Mouse (Mus musculus) spleen, postnatal 10 days (tissue): Measurements from ENCODE around the gene Gm16381.
"Not testable (repeated sequence)": the region's sequence is repeated elsewhere in the genome, so short reads cannot be mapped to it uniquely, and the experiment has no call there.

ENCODE experiments used
- DNase-seq, 2 experiments: peaks; one replicate each; pipeline ENCODE4 v3.0.0; 2021 to 2022; ENCODE audit warnings: low spot score in 2 of 2

Gene Gm16381

DNA sequence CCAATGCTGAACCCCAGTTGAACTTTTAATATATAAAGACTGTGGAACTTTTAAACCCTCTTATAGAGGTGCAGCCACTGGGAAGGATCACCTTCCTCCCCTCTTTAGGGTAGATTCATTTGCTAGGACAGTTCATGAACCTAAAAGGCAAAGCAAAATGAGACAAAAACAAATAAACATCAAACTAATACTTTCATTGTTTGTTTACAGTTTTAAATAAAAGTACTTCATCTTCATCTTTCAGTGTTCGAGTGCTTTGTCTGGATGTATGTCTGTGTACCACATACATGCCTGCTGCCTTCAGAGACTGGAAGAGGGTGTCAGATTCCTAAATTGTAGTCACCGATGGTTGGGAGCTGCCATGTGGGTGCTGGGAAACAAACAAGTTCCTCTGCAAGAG is at the start of gene Gm16381:
Gm16381 (minus strand) TSS at position 101 of the 400 bp plus-strand sequence.
- DNase-seq = not testable (repeated sequence)

DNA sequence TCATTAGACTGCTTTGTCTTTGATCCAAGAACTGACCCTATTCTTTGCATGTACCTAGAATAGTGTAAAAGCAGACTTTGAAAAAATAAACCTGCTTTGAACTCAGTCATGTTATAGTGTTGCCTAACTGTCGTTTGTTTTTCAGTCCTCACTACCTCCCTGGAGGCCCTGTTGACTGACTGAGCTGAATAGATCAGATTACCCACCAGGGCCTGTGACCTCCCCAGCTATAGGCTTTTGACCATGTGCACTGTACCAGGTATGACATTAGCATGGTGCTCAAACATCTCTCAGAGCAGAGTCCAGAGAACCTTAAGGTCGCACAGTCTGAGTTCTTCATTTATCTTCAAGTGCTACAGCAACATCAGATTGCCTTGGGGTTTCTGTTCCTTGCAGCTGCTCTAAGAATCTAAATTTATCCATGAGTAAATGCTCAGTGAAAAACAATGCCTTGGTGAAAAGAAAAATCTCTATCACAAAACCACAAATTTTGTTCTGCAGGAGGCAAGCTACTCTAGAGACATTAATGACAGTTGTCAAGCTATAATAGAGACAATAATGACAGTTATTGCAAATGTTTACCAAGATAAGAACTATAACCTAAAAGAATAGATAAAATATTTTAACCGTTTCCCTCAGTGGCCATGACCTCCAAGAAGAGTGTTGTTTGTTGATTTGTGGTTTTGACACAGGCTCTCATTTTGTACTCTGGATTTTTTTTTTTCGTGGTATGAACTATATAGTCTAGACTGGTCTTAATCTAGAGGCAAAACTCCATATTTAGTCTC is 8.7 kb upstream of the Gm16381 start:
- not testable (repeated sequence) for DNase-seq

DNA sequence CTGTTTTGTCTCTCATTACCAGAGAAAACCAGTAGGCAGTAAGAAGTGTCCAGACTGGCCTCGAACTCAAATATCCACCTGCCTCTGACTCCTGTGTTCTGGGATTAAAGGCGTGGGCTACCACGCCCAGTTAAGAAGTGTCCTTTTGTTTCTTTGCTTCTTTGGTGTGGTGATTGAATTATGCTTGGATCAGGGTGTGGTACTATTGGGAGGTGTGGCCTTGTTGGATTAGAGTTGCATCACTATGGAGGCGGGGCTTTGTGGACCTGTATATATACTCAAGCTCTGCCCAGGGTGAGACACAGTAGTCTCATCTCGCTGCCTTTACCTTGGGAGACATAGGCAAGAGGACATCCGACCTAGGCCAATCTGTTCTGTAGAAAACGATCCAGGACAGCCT is 25.9 kb downstream of the Gm16381 start, which contains the start of gene Gm4027:
Gm4027 (plus strand) TSS at position 301 of the 400 bp plus-strand sequence.
- DNase-seq = not testable (repeated sequence)

DNA sequence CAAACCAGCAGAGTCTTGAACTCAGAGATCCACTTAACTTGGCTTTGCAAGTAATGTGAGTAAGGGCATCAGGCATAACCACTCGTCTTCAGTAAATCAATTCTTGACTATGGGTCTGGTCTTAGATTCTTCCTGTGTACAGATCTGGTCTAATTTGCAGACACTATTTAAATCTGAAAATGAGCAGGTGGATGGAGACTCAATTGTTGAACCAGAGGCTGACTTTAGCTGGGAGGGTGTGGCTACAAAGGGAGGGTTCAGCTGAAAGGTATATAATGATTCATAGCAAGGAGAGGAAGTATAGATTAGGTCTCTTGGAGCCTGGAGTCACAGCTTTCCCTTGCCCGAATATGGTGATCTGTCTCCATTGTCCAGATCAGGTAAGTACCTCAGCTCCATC is 42.0 kb downstream of the Gm16381 start, which contains the start of gene Oog1:
Oog1 (plus strand) TSS at position 301 of the 400 bp plus-strand sequence.
- not testable (repeated sequence) for DNase-seq

DNA sequence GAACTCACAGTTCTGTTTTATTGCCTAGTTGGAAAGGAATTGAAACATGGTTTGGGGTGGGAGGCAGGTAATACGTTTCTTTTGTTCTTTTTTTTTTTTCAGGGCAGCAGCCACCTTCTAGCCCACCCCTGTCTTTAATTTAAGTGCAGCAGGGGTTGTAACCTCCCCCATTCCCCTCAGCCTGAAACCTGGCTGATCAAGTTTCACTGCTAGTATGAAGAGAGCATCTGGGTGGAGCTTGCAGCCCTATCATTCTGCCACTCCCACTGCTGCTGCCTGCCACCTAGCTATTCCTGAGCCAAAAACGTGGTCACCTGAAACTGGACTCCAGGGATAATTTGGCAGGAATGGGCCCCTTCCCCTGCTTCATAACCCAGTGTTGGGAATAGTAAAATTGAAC is 43.0 kb downstream of the Gm16381 start:
- not testable (repeated sequence) for DNase-seq
